Mouse (Mus musculus) neural tube, embryonic 14.5 days (tissue): ENCODE results near the gene Glt8d2. TPM values are rescaled to one million over a fixed set of nuclear protein-coding genes. Genes with fewer than 3 reads are reported as not detected.
"Not testable (repeated sequence)": the region's sequence is repeated elsewhere in the genome, so short reads cannot be mapped to it uniquely, and the experiment has no call there.

Source experiments
- ATAC-seq: fragments of 200-750 bp; cut with Nextera tagmentation; 2 replicates; pipeline ENCODE4 v1.8.0; 2017; ENCODE audit warnings: low read depth, mild to moderate bottlenecking, moderate TSS enrichment, moderate library complexity
- H3K27ac ChIP-seq: fragments of 300-500 bp; sonication (generic); 2 replicates; pipeline ENCODE4 v1.5.1; 2014; ENCODE audit warnings: low read depth, mild to moderate bottlenecking, control low read depth, low read length, moderate library complexity, mixed read lengths
- H3K27me3 ChIP-seq: fragments of 300-500 bp; sonication (generic); 2 replicates; pipeline ENCODE4 v1.6.1; 2014; ENCODE audit warnings: low read length; ENCODE audit not compliant: control insufficient read depth, insufficient read depth
- H3K36me3 ChIP-seq: fragments of 300-500 bp; sonication (generic); 2 replicates; pipeline ENCODE4 v1.6.1; 2014; ENCODE audit warnings: low read length, mixed read lengths; ENCODE audit not compliant: control insufficient read depth, insufficient read depth
- H3K4me1 ChIP-seq: fragments of 300-500 bp; sonication (generic); 2 replicates; pipeline ENCODE4 v1.6.1; 2014; ENCODE audit warnings: low read length; ENCODE audit not compliant: control insufficient read depth, insufficient read depth
- H3K4me2 ChIP-seq: fragments of 300-500 bp; sonication (generic); 2 replicates; pipeline ENCODE4 v1.6.1; 2014; ENCODE audit warnings: mild to moderate bottlenecking, low read depth, low read length, control low read depth
- H3K4me3 ChIP-seq: fragments of 300-500 bp; sonication (generic); 2 replicates; pipeline ENCODE4 v1.5.1; 2014; ENCODE audit warnings: low read depth, low read length, control low read depth, mixed read lengths
- H3K9ac ChIP-seq: fragments of 300-500 bp; sonication (generic); replicated peaks from 2 replicates; pipeline ENCODE4 v1.6.1; 2014; ENCODE audit warnings: low read depth, mild to moderate bottlenecking, control low read depth, low read length, mixed read lengths
- H3K9me3 ChIP-seq: fragments of 300-500 bp; sonication (generic); 2 replicates; pipeline ENCODE4 v1.6.1; 2016; ENCODE audit warnings: low read length; ENCODE audit not compliant: control insufficient read depth
- WGBS: fragments of 180-500 bp; shearing (Covaris S2); extraction: QIAGEN DNeasy Blood & Tissue Kit; methylation state at CpG from one replicate; pipeline ENCODE4 v1.1.7; 2014; 5-methylcytosine and 5-hydroxymethylcytosine counted together
- polyA plus RNA-seq: library from polyadenylated mRNA; unstranded; fragments of >200 nt; fragmentation: Nextera tagmentation; extraction: Ambion mirVana; gene quantifications from 2 replicates; pipeline ENCODE4 v1.2.1, GENCODE M21; 2014

Gene Glt8d2
- polyA plus RNA-seq, 1 experiment from 2014 or later, result 0.42 TPM

- WGBS, result 98% methylated on average over 12 of the region's 12 CpGs
- Histone ChIP-seq H3K4me1 (peaks cover 14% of the 10 kb centered on the region), H3K27me3 (no peaks in the 10 kb centered on the region), H3K9me3 (no peaks in the 10 kb centered on the region), H3K36me3 (no peaks in the 10 kb centered on the region), H3K4me2 (no peak overlapping the region), H3K4me3 (no peak overlapping the region), H3K27ac (no peak overlapping the region), H3K9ac (no peak overlapping the region)
- ATAC-seq, result no peak
Measured at GRCm38 (mm10) chr10:82632496-82633280, 57.8 kb downstream of the Glt8d2 start.

GRCm38 (mm10) chr10:82631133-82631532, 59.3 kb downstream of the Glt8d2 start:
- 0 out of 2 replicates have a peak overlapping the region, but pooled peaks have one; percentile 79 for H3K9ac ChIP-seq
- H3K9me3 ChIP-seq, result no peaks in the 10 kb centered on the region
- H3K4me3 ChIP-seq, result peak overlapping the region; percentile 77
- ATAC-seq, result no peak
- H3K27me3 ChIP-seq, result no peaks in the 10 kb centered on the region
- H3K4me2 ChIP-seq, result peak overlapping the region; percentile 79; the same call in 1 of the 2 replicates
- no peaks in the 10 kb centered on the region for H3K36me3 ChIP-seq
- 75% methylated on average over 7 of the region's 7 CpGs for WGBS
- no peak overlapping the region for H3K27ac ChIP-seq
- H3K4me1 ChIP-seq, result peaks cover 14% of the 10 kb centered on the region

- WGBS, result 20% methylated on average over 7 of the region's 7 CpGs
Measured at GRCm38 (mm10) chr10:82630497-82630896, 60.0 kb downstream of the Glt8d2 start.

GRCm38 (mm10) chr10:82629586-82630255, 60.7 kb downstream of the Glt8d2 start, which contains the start of gene Tdg:
TSS of gene Tdg (plus strand) at chr10:82629828.
- H3K9me3 ChIP-seq, H3K27me3 ChIP-seq, H3K36me3 ChIP-seq: not testable (repeated sequence)
- Histone ChIP-seq H3K4me2 (peak within 1 kb of the TSS; percentile 95), H3K4me3 (peak within 1 kb of the TSS; percentile 77), H3K27ac (peak within 1 kb of the TSS; percentile 90), H3K9ac (peak within 1 kb of the TSS; percentile 79), H3K4me1 (peaks cover 14% of the 10 kb centered on the region)
- WGBS, result under 1% methylated on average over 61 of the region's 78 CpGs
- ATAC-seq, result peak; percentile 97

More at GRCm38 (mm10) chr10:82630497-82630896, 60.0 kb downstream of the Glt8d2 start:
- no peak for ATAC-seq
- H3K9ac ChIP-seq, result peak overlapping the region; percentile 79
- peak overlapping the region; percentile 79 for H3K4me2 ChIP-seq
- H3K4me1 ChIP-seq, result peaks cover 14% of the 10 kb centered on the region
- no peak overlapping the region; the same call in 1 of the 2 replicates for H3K27ac ChIP-seq
- H3K36me3 ChIP-seq, result no peaks in the 10 kb centered on the region
- H3K4me3 ChIP-seq, result peak overlapping the region; percentile 77
- no peaks in the 10 kb centered on the region for H3K27me3 ChIP-seq
- H3K9me3 ChIP-seq, result no peaks in the 10 kb centered on the region

- Histone ChIP-seq H3K4me3 (peak overlapping the region; percentile 77), H3K27ac (peak overlapping the region; percentile 90), H3K27me3 (no peaks in the 10 kb centered on the region), H3K9ac (peak overlapping the region; percentile 71), H3K9me3 (no peaks in the 10 kb centered on the region), H3K36me3 (no peaks in the 10 kb centered on the region), H3K4me1 (peaks cover 14% of the 10 kb centered on the region), H3K4me2 (peak overlapping the region; percentile 95)
- 8% methylated on average over 11 of the region's 11 CpGs for WGBS
- ATAC-seq, result peak; percentile 55
Measured at GRCm38 (mm10) chr10:82629111-82629585, 61.3 kb downstream of the Glt8d2 start.

GRCm38 (mm10) chr10:82623553-82623932, 66.9 kb downstream of the Glt8d2 start:
- H3K27me3 ChIP-seq, H3K4me1 ChIP-seq, H3K36me3 ChIP-seq, H3K9me3 ChIP-seq: not testable (repeated sequence)
- Histone ChIP-seq H3K27ac (peak overlapping the region; percentile 87), H3K4me2 (peak overlapping the region; percentile 70), H3K4me3 (peak overlapping the region; percentile 69), H3K9ac (peak overlapping the region; percentile 78)
- WGBS, result 3% methylated on average over 2 of the region's 2 CpGs
- peak; percentile 16; the same call in 1 of the 2 replicates for ATAC-seq

- Histone ChIP-seq H3K36me3 (no peaks in the 10 kb centered on the region), H3K9me3 (no peaks in the 10 kb centered on the region), H3K9ac (peak within 1 kb of the TSS; percentile 78), H3K27me3 (no peaks in the 10 kb centered on the region), H3K4me2 (peak within 1 kb of the TSS; percentile 70), H3K4me3 (peak within 1 kb of the TSS; percentile 69), H3K4me1 (peaks cover 4% of the 10 kb centered on the region; the same call in 1 of the 2 replicates), H3K27ac (peak within 1 kb of the TSS; percentile 87)
- ATAC-seq, result peak; percentile 93
- under 1% methylated on average over 54 of the region's 61 CpGs for WGBS
Measured at GRCm38 (mm10) chr10:82622671-82623552, 67.5 kb downstream of the Glt8d2 start, which contains the start of gene 1190007I07Rik. TSS of gene 1190007I07Rik (minus strand) at chr10:82623228.

- Histone ChIP-seq H3K9me3 (no peaks in the 10 kb centered on the region), H3K27me3 (no peaks in the 10 kb centered on the region), H3K27ac (no peak overlapping the region), H3K4me3 (peak overlapping the region; percentile 69), H3K4me2 (peak overlapping the region; percentile 70), H3K36me3 (no peaks in the 10 kb centered on the region), H3K4me1 (peaks cover 4% of the 10 kb centered on the region; the same call in 1 of the 2 replicates), H3K9ac (peak overlapping the region; percentile 78)
- ATAC-seq, result no peak
- 34% methylated on average over 9 of the region's 9 CpGs for WGBS
Measured at GRCm38 (mm10) chr10:82622235-82622634, 68.2 kb downstream of the Glt8d2 start.
